Mouse (Mus musculus) MEL (cell line): ENCODE results near the gene Mybphl. TPM values are rescaled to one million over a fixed set of nuclear protein-coding genes. Genes with fewer than 3 reads are reported as not detected.

Experiments
- DNase-seq: peaks from one replicate; pipeline ENCODE4 v3.0.0; 2011; ENCODE audit warnings: low read depth, low spot score
- H3K27ac ChIP-seq: 2 replicates; pipeline ENCODE4 v1.5.1; 2012; ENCODE audit warnings: low read depth, mild to moderate bottlenecking, control low read depth, low read length, moderate library complexity; ENCODE audit not compliant: control insufficient read depth
- H3K27me3 ChIP-seq, 2 experiments: fragments of 150-350 bp in 1 of 2; sonication (generic) in 1 of 2; 2 replicates each; pipeline ENCODE4 v1.6.1; 2012; ENCODE audit warnings: low read length in 2 of 2, mild to moderate bottlenecking in 2 of 2, improper control_type of control experiment in 1 of 2, moderate library complexity in 1 of 2; ENCODE audit not compliant: insufficient read depth in 2 of 2, control insufficient read depth in 1 of 2
- H3K36me3 ChIP-seq, 2 experiments: 2 replicates each; pipeline ENCODE4 v1.6.1; 2012 to 2014; ENCODE audit warnings: low read length in 2 of 2, improper control_type of control experiment in 1 of 2, inconsistent platforms in 1 of 2, mild to moderate bottlenecking in 1 of 2; ENCODE audit not compliant: insufficient read depth in 2 of 2, control insufficient read depth in 1 of 2
- H3K4me1 ChIP-seq, 2 experiments: fragments of 150-350 bp in 1 of 2; sonication (generic) in 1 of 2; 2 replicates each; pipeline ENCODE4 v1.6.1; 2012; ENCODE audit warnings: low read length in 2 of 2, improper control_type of control experiment in 1 of 2, mild to moderate bottlenecking in 1 of 2; ENCODE audit not compliant: insufficient read depth in 2 of 2, control insufficient read depth in 1 of 2
- H3K4me3 ChIP-seq, 2 experiments: fragments of 150-350 bp in 1 of 2; sonication (generic) in 1 of 2; 2 replicates each; pipeline ENCODE4 v1.5.1; 2012; ENCODE audit warnings: low read depth in 2 of 2, low read length in 2 of 2, mild to moderate bottlenecking in 2 of 2, moderate library complexity in 2 of 2, control low read depth in 1 of 2, improper control_type of control experiment in 1 of 2; ENCODE audit not compliant: control insufficient read depth in 1 of 2, insufficient read depth in 1 of 2
- H3K79me2 ChIP-seq: 2 replicates; pipeline ENCODE4 v1.6.1; 2012; ENCODE audit warnings: mild to moderate bottlenecking, low read length, moderate library complexity; ENCODE audit not compliant: control insufficient read depth, poor library complexity, insufficient read depth
- H3K9ac ChIP-seq: 2 replicates; pipeline ENCODE4 v1.6.1; 2012; ENCODE audit warnings: low read depth, mild to moderate bottlenecking, control low read depth, low read length, moderate library complexity; ENCODE audit not compliant: control insufficient read depth, poor library complexity, severe bottlenecking
- H3K9me3 ChIP-seq: fragments of 150-350 bp; sonication (generic); replicated peaks from 2 replicates; pipeline ENCODE4 v1.6.1; 2012; ENCODE audit warnings: mild to moderate bottlenecking, low read length, improper control_type of control experiment, moderate library complexity; ENCODE audit not compliant: insufficient read depth
- CHD1 ChIP-seq: IDR thresholded peaks from 2 replicates; pipeline ENCODE4 v1.6.1; 2012; ENCODE audit warnings: low read depth, mild to moderate bottlenecking, inconsistent platforms, low read length, improper control_type of control experiment
- CTCF ChIP-seq, 3 experiments: IDR thresholded peaks in 2 of 3; conservative IDR thresholded peaks in 1 of 3; 2 replicates each; pipeline ENCODE4 v1.5.1; 2011 to 2012; ENCODE audit warnings: low read length in 3 of 3, low read depth in 2 of 3, mild to moderate bottlenecking in 2 of 3, improper control_type of control experiment in 1 of 3, inconsistent platforms in 1 of 3, mixed read lengths in 1 of 3, moderate library complexity in 1 of 3; ENCODE audit not compliant: control insufficient read depth in 1 of 3, insufficient read depth in 1 of 3, poor library complexity in 1 of 3, severe bottlenecking in 1 of 3
- EP300 ChIP-seq, 2 experiments: IDR thresholded peaks; 2 replicates each; pipeline ENCODE4 v1.6.1; 2011; ENCODE audit warnings: improper control_type of control experiment in 2 of 2, low read length in 2 of 2, low read depth in 1 of 2, mild to moderate bottlenecking in 1 of 2
- ETS1 ChIP-seq: IDR thresholded peaks from 2 replicates; pipeline ENCODE4 v1.6.1; 2012; ENCODE audit warnings: low read depth, mild to moderate bottlenecking, inconsistent platforms, low read length, improper control_type of control experiment, moderate library complexity
- GATA1 ChIP-seq: IDR thresholded peaks from 2 replicates; pipeline ENCODE4 v1.6.1; 2011; ENCODE audit warnings: low read depth, low read length, improper control_type of control experiment
- HCFC1 ChIP-seq: IDR thresholded peaks from 2 replicates; pipeline ENCODE4 v1.6.1; 2012; ENCODE audit warnings: low read depth, mild to moderate bottlenecking, inconsistent platforms, low read length, improper control_type of control experiment, moderate library complexity
- MAX ChIP-seq: IDR thresholded peaks from 2 replicates; pipeline ENCODE4 v1.6.1; 2011; ENCODE audit warnings: low read length, improper control_type of control experiment
- MAZ ChIP-seq: IDR thresholded peaks from 2 replicates; pipeline ENCODE4 v1.6.1; 2012; ENCODE audit warnings: low read depth, mild to moderate bottlenecking, inconsistent platforms, low read length, improper control_type of control experiment
- MEF2A ChIP-seq: IDR thresholded peaks from 2 replicates; pipeline ENCODE4 v1.6.1; 2014; ENCODE audit warnings: low read depth, mild to moderate bottlenecking, inconsistent platforms, low read length, improper control_type of control experiment; ENCODE audit not compliant: poor library complexity, insufficient replicate concordance, severe bottlenecking; ENCODE audit errors: extremely low read depth
- MXI1 ChIP-seq: IDR thresholded peaks from 2 replicates; pipeline ENCODE4 v1.6.1; 2011; ENCODE audit warnings: mild to moderate bottlenecking, low read depth, low read length, improper control_type of control experiment
- MYB ChIP-seq: IDR thresholded peaks from 2 replicates; pipeline ENCODE4 v1.6.1; 2011; ENCODE audit warnings: mild to moderate bottlenecking, low read depth, low read length, improper control_type of control experiment
- NELFE ChIP-seq: IDR thresholded peaks from 2 replicates; pipeline ENCODE4 v1.6.1; 2011; ENCODE audit warnings: low read depth, low read length, improper control_type of control experiment
- NRF1 ChIP-seq: IDR thresholded peaks from 2 replicates; pipeline ENCODE4 v1.6.1; 2014; ENCODE audit warnings: low read depth, mild to moderate bottlenecking, inconsistent platforms, low read length, improper control_type of control experiment, moderate library complexity; ENCODE audit not compliant: poor library complexity, insufficient read depth, severe bottlenecking
- POLR2AphosphoS5 ChIP-seq: IDR thresholded peaks from 2 replicates; pipeline ENCODE4 v1.6.1; 2012; ENCODE audit warnings: low read depth, borderline replicate concordance, mild to moderate bottlenecking, inconsistent platforms, low read length, moderate library complexity, mixed read lengths
- RAD21 ChIP-seq: IDR thresholded peaks from 2 replicates; pipeline ENCODE4 v1.6.1; 2011; ENCODE audit warnings: mild to moderate bottlenecking, low read depth, low read length, improper control_type of control experiment
- RCOR1 ChIP-seq: IDR thresholded peaks from 2 replicates; pipeline ENCODE4 v1.6.1; 2012; ENCODE audit warnings: low read depth, mild to moderate bottlenecking, inconsistent platforms, low read length, improper control_type of control experiment
- SIN3A ChIP-seq: IDR thresholded peaks from 2 replicates; pipeline ENCODE4 v1.6.1; 2012; ENCODE audit warnings: low read length, improper control_type of control experiment, inconsistent platforms
- SMC3 ChIP-seq: IDR thresholded peaks from 2 replicates; pipeline ENCODE4 v1.6.1; 2011; ENCODE audit warnings: low read depth, low read length, improper control_type of control experiment
- TBP ChIP-seq: IDR thresholded peaks from 2 replicates; pipeline ENCODE4 v1.8.0; 2011; ENCODE audit warnings: low read depth, low read length, improper control_type of control experiment
- TCF12 ChIP-seq: IDR thresholded peaks from 2 replicates; pipeline ENCODE4 v1.6.1; 2014; ENCODE audit warnings: low read depth, mild to moderate bottlenecking, inconsistent platforms, low read length, improper control_type of control experiment, moderate library complexity
- UBTF ChIP-seq: IDR thresholded peaks from 2 replicates; pipeline ENCODE4 v1.6.1; 2012; ENCODE audit warnings: low read depth, mild to moderate bottlenecking, inconsistent platforms, low read length, improper control_type of control experiment, moderate library complexity, borderline replicate concordance; ENCODE audit not compliant: insufficient read depth
- ZNF384 ChIP-seq: IDR thresholded peaks from 2 replicates; pipeline ENCODE4 v1.6.1; 2012; ENCODE audit warnings: low read depth, mild to moderate bottlenecking, inconsistent platforms, low read length, improper control_type of control experiment
- polyA plus RNA-seq, 2 experiments: library from polyadenylated mRNA; stranded (reverse) in 1 of 2; unstranded in 1 of 2; fragments of >175 nt in 1 of 2; fragments of >200 nt in 1 of 2; gene quantifications; 2 replicates each; pipeline versions ENCODE4 v1.2.1 to v1.2.4; 2012; ENCODE audit warnings: low replicate concordance in 2 of 2, low read depth in 1 of 2; ENCODE audit not compliant: insufficient read length in 2 of 2, insufficient read depth in 1 of 2, missing spikeins in 1 of 2
- total RNA-seq: library from RNA; depleted of rRNA; stranded (reverse); fragments of 300-350 nt; gene quantifications from 2 replicates; pipeline ENCODE4 v1.2.3, GENCODE M21; 2012

Mybphl gene
- total and polyA plus RNA-seq, 3 experiments = not detected

- Histone ChIP-seq H3K79me2 (peaks cover 4% of the 10 kb centered on the region; the same call in 1 of the 2 replicates), H3K27me3 (no peaks in the 10 kb centered on the region), H3K4me3 (no peak overlapping the region)
- TF ChIP-seq NRF1 (no peak), HCFC1 (peak; percentile 13; the same call in 1 of the 2 replicates), ETS1 (peak; percentile 84), TBP (no peak), MAZ (no peak), TCF12 (peak; percentile 57; the same call in 1 of the 2 replicates), GATA1 (peak; percentile 88), EP300 (IDR thresholded peaks at IDR 0.05; ENCODE audit: low read depth in 1 of 2, low read length in 2 of 2) (peak; percentile 72 to 78), SIN3A (peak; percentile 66; the same call in 1 of the 2 replicates), MYB (no peak), ZNF384 (peak; percentile 98), MXI1 (peak; percentile 18; the same call in 1 of the 2 replicates), RCOR1 (peak; percentile 66), UBTF (no peak)
- TF ChIP-seq, all 39 proteins: peak for 9
- Histone ChIP-seq H3K4me1 (peaks cover 6 to 36% of the 10 kb centered on the region in 2 experiments), H3K36me3 (peaks cover 0 to 24% of the 10 kb centered on the region in 2 experiments; a peak in 2 of 4 replicates), H3K9ac (peak overlapping the region; percentile 29), H3K9me3 (no peaks in the 10 kb centered on the region), H3K27ac (peak overlapping the region; percentile 23)
- peak; percentile 64 for DNase-seq
Observed at GRCm38 (mm10) chr3:108378875-108379663, 14.4 kb downstream of the Mybphl start.

GRCm38 (mm10) chr3:108380695-108381094 lies 16.0 kb downstream of the Mybphl start:
- Histone ChIP-seq H3K79me2 (peaks cover 4% of the 10 kb centered on the region; the same call in 1 of the 2 replicates), H3K36me3 (peaks cover 0 to 27% of the 10 kb centered on the region in 2 experiments; a peak in 2 of 4 replicates), H3K9ac (no peak overlapping the region), H3K27ac (no peak overlapping the region), H3K9me3 (no peaks in the 10 kb centered on the region), H3K27me3 (no peaks in the 10 kb centered on the region), H3K4me3 (no peak overlapping the region), H3K4me1 (peaks cover 6 to 43% of the 10 kb centered on the region in 2 experiments)
- TF ChIP-seq MXI1 = no peak
- 0 out of 2 replicates have a peak, but pooled peaks have one; percentile 34 for TF ChIP-seq HCFC1
- no peak for TF ChIP-seq MEF2A
- peak; percentile 26 for TF ChIP-seq RAD21
- TF ChIP-seq MAX = no peak
- TF ChIP-seq SMC3 = peak; percentile 73
- peak; percentile 31 to 90 (median 80); a peak in 5 of 6 replicates for TF ChIP-seq CTCF (IDR thresholded peaks at IDR 0.05 in 2 of 3, conservative IDR thresholded peaks at IDR 0.05 in 1 of 3; ENCODE audit: control insufficient read depth in 1 of 3, insufficient read depth in 1 of 3, low read depth in 2 of 3, low read length in 3 of 3, poor library complexity in 1 of 3, severe bottlenecking in 1 of 3)
- peak; percentile 40; the same call in 1 of the 2 replicates for TF ChIP-seq SIN3A
- 0 out of 2 replicates have a peak, but pooled peaks have one; percentile 15 for TF ChIP-seq NELFE
- TF ChIP-seq POLR2AphosphoS5 = no peak
- no peak for TF ChIP-seq CHD1
- peak; percentile 58 for DNase-seq
